Mouse (Mus musculus) CH12.LX (cell line): ENCODE data around the gene Cnnm2.

Experiments used
- CHD1 ChIP-seq: IDR thresholded peaks from 2 replicates; pipeline ENCODE4 v1.6.1; 2012; ENCODE audit warnings: low read depth, low read length, improper control_type of control experiment, inconsistent platforms
- CTCF ChIP-seq, 2 experiments: IDR thresholded peaks in 1 of 2; conservative IDR thresholded peaks in 1 of 2; 2 replicates each; pipeline ENCODE4 v1.5.1; 2011 to 2012; ENCODE audit warnings: low read depth in 2 of 2, low read length in 2 of 2, improper control_type of control experiment in 1 of 2, inconsistent platforms in 1 of 2, mild to moderate bottlenecking in 1 of 2, moderate library complexity in 1 of 2
- EP300 ChIP-seq: IDR thresholded peaks from 2 replicates; pipeline ENCODE4 v1.6.1; 2011; ENCODE audit warnings: low read length, improper control_type of control experiment
- KAT2A ChIP-seq: IDR thresholded peaks from 2 replicates; pipeline ENCODE4 v1.6.1; 2012; ENCODE audit warnings: low read length, improper control_type of control experiment, inconsistent platforms; ENCODE audit not compliant: insufficient replicate concordance
- POLR2A ChIP-seq: IDR thresholded peaks from 2 replicates; pipeline ENCODE4 v1.6.1; 2011; ENCODE audit warnings: low read depth, mild to moderate bottlenecking, improper control_type of control experiment, low read length
- TBP ChIP-seq: conservative IDR thresholded peaks from 2 replicates; pipeline ENCODE4 v1.6.1; 2011; ENCODE audit warnings: low read depth, low read length, improper control_type of control experiment
- ZKSCAN1 ChIP-seq: IDR thresholded peaks from 2 replicates; pipeline ENCODE4 v1.6.1; 2012; ENCODE audit warnings: low read depth, inconsistent platforms, low read length, improper control_type of control experiment, borderline replicate concordance
- ZMIZ1 ChIP-seq: IDR thresholded peaks from 2 replicates; pipeline ENCODE4 v1.6.1; 2012; ENCODE audit warnings: low read depth, mild to moderate bottlenecking, inconsistent platforms, low read length, improper control_type of control experiment

- no peak for TF ChIP-seq EP300
- no peak for TF ChIP-seq CTCF (conservative IDR thresholded peaks at IDR 0.05 in 1 of 2, IDR thresholded peaks at IDR 0.05 in 1 of 2; ENCODE audit: low read depth in 2 of 2, low read length in 2 of 2)
- TF ChIP-seq CHD1, result no peak
- no peak for TF ChIP-seq ZMIZ1
- TF ChIP-seq ZKSCAN1, result no peak
- TF ChIP-seq KAT2A, result no peak
- no peak for TF ChIP-seq TBP
- TF ChIP-seq POLR2A, result no peak
Observed at GRCm38 (mm10) chr19:46848381-46849268, 87.2 kb downstream of the Cnnm2 start.
